Mouse (Mus musculus): ENCODE measurements around the gene Orai1. TPM values are rescaled to one million over a fixed set of nuclear protein-coding genes. Genes with fewer than 3 reads are reported as not detected.

Orai1 gene
- polyA plus RNA-seq, 1 experiment = 0.88 TPM

DNA sequence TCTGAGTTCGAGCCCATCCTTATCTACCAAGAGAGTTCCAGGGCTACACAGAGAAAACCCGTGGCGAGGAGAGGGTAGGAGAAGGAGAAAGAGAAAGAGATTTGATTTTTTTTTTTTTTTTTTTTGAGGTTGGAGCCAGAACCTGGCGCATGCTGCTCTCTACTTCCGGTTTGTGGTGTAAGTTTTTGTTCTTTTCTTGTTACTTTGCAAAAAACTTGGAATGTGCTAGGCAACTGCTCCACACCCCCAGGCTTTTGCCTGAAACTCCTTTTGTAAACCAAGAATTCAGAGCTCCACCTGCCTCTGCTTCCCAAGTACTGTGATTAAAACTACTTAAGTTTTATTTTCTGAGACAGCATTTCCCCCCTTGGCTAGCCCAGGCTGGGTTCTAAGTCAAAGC is 23.2 kb downstream of the Orai1 start:
- no peak for TF ChIP-seq GATA1 (IDR thresholded peaks at IDR 0.05; ENCODE audit: low read length)
- TF ChIP-seq TAL1 (IDR thresholded peaks at IDR 0.05; ENCODE audit: low read length) = no peak
- Histone ChIP-seq H3K4me3 (replicated peaks) (no peak overlapping the region), H3K27me3 (ENCODE audit: control insufficient read depth) (no peaks in the 10 kb centered on the region; the same call in 1 of the 2 replicates), H3K36me3 (ENCODE audit: control insufficient read depth) (no peaks in the 10 kb centered on the region), H3K4me1 (ENCODE audit: control insufficient read depth) (peaks cover 66% of the 10 kb centered on the region), H3K9me3 (ENCODE audit: control insufficient read depth, low read length) (no peaks in the 10 kb centered on the region)

DNA sequence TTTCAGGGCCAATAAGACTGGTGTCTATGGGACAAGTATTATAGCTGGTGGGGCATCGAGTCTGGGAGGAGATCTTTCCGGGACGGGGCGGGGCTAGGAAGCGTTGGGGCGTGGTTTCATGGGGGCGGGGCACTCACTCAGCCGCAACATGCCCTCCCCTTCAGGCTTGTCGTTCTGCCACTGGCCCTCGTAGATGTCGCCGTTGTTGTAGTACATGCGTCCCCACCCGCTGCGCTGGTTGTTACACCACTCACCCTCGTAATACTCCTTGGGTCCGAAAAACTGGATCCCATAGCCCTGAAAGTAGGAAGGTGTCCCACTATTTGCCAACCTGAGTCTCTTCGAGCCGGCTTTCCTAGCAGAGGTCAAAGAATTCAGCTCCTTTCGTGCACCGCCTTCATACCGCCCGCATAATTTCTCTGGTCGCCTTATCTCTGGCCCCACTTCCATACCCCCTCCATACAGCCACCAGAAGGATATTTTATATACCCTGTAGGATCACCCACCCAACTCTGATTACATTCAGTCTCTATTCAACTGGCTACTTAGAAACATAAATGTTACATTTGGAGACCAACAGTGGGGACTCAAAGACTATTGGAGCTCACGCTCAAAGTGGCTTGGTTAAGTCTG is 24.4 kb downstream of the Orai1 start:
- Histone ChIP-seq H3K27me3 (ENCODE audit: control insufficient read depth) (no peaks in the 10 kb centered on the region; the same call in 1 of the 2 replicates), H3K36me3 (ENCODE audit: control insufficient read depth) (no peaks in the 10 kb centered on the region), H3K4me1 (ENCODE audit: control insufficient read depth) (peaks cover 63% of the 10 kb centered on the region), H3K4me3 (replicated peaks) (peak overlapping the region; percentile 64), H3K9me3 (ENCODE audit: control insufficient read depth, low read length) (no peaks in the 10 kb centered on the region)
- no peak for TF ChIP-seq TAL1 (IDR thresholded peaks at IDR 0.05; ENCODE audit: low read length)
- no peak for TF ChIP-seq GATA1 (IDR thresholded peaks at IDR 0.05; ENCODE audit: low read length)

DNA sequence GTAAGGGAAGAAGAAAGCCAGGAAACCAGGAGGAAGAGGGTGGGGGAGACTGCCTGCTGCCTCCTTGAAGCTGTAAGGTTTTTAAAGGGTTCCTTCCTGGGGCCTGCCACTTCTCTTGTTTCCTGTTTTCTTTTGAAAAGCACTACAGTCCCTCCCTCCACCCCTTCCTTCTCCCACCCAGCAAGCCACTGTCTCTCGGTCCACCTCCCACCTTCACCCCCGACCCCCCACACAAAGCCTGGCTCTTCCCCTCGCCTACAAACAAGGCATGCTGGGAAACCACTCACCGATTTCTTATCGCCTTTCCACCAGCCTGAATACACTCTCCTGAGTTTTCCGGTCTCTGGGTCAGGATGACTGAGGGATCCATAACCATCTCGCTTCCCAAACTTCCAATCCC is 25.9 kb downstream of the Orai1 start:
- TF ChIP-seq TAL1 (IDR thresholded peaks at IDR 0.05; ENCODE audit: low read length) (no peak), GATA1 (IDR thresholded peaks at IDR 0.05; ENCODE audit: low read length) (no peak)
- Histone ChIP-seq H3K9me3 (ENCODE audit: control insufficient read depth, low read length) (no peaks in the 10 kb centered on the region), H3K4me1 (ENCODE audit: control insufficient read depth) (peaks cover 48% of the 10 kb centered on the region), H3K36me3 (ENCODE audit: control insufficient read depth) (no peaks in the 10 kb centered on the region), H3K4me3 (replicated peaks) (no peak overlapping the region), H3K27me3 (ENCODE audit: control insufficient read depth) (no peaks in the 10 kb centered on the region; the same call in 1 of the 2 replicates)

DNA sequence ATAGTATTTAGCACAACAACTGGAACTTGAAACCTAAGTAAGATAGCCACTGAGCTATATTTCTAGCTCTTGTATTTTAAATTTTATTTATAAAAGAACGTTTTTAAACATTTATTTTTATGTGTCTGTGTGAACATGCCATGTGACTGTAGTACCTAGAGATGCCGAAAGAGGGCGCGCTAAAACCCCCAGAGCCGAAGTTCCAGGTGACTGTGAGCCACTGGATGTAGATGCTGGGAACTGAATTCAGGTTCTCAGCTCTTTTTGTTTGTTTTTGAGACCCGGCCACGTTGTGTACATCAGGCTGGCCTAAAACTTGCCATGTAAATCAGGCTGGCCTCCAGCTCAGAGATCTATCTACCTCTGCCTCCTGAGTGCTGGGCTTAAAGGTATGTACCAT is 29.0 kb downstream of the Orai1 start:
- Histone ChIP-seq H3K9me3 (ENCODE audit: control insufficient read depth, low read length) (no peaks in the 10 kb centered on the region), H3K27me3 (ENCODE audit: control insufficient read depth) (0 out of 2 replicates have a peak, but pooled peaks cover 4% of the 10 kb centered on the region), H3K4me3 (replicated peaks) (no peak overlapping the region), H3K4me1 (ENCODE audit: control insufficient read depth) (peaks cover 25% of the 10 kb centered on the region), H3K36me3 (ENCODE audit: control insufficient read depth) (no peaks in the 10 kb centered on the region)
- TF ChIP-seq GATA1 (IDR thresholded peaks at IDR 0.05; ENCODE audit: low read length) (no peak), TAL1 (IDR thresholded peaks at IDR 0.05; ENCODE audit: low read length) (no peak)

DNA sequence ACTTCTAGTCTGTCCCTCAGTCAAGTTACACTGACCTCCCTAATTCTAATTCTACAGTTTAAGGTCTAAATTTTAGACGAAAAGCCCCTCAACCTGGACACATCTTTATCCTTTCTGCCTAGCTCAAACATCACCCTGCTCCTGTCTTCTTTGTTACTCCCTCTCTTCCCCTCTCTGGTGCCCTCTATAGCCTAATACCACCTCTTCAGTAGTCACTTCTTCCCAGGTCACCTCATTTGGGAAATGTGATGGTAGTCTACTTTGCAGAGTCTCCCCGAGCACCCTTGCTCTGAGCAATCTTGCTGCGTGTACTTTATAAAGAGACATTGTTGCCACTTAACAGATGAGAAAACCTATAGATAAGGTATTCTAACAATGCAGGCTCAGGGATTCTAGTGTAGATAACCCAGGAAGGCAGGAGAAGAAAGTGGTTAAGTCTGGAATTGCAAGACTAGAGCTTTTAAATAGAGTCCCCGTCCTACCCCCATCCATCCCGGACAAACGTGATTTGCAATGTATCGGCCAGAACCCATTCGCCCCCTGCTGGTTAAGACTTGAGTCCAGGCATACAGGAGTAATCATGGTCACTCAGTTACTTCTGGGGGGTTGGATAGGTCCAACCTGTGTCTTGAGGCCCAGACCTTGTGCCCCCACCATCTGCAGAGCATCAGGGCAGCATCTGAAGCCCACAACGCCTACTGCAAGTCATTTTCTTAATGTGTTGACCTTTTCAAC is 30.9 kb downstream of the Orai1 start:
- Histone ChIP-seq H3K27me3 (ENCODE audit: control insufficient read depth) (0 out of 2 replicates have a peak, but pooled peaks cover 4% of the 10 kb centered on the region), H3K4me3 (replicated peaks) (no peak overlapping the region), H3K9me3 (ENCODE audit: control insufficient read depth, low read length) (no peaks in the 10 kb centered on the region), H3K36me3 (ENCODE audit: control insufficient read depth) (no peaks in the 10 kb centered on the region), H3K4me1 (ENCODE audit: control insufficient read depth) (peaks cover 18% of the 10 kb centered on the region)
- no peak for TF ChIP-seq GATA1 (IDR thresholded peaks at IDR 0.05; ENCODE audit: low read length)
- TF ChIP-seq TAL1 (IDR thresholded peaks at IDR 0.05; ENCODE audit: low read length) = no peak

DNA sequence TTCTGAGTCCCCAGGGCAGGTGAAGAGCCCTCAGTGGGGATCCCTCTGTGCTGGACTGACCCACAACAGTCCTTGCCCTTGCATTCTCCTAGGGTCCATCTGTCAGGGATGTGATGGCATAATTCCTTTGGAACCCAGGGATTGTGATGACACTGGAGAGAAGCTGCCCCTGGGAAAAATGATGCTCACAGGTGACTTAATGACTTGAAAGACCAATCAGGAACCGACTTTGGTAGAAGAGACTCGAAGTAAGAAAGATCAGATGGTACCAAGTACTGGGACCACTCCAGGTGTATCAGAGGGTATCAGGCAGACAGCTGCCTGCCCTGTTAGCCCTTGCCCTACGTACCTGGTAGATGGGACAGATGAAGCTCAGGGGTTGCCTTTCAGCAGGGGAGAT is 32.0 kb downstream of the Orai1 start, which contains the start of gene Morn3:
Morn3 (minus strand) TSS at position 101 of the 400 bp plus-strand sequence.
- Histone ChIP-seq H3K27me3 (ENCODE audit: control insufficient read depth) (0 out of 2 replicates have a peak, but pooled peaks cover 4% of the 10 kb centered on the region), H3K36me3 (ENCODE audit: control insufficient read depth) (no peaks in the 10 kb centered on the region), H3K4me1 (ENCODE audit: control insufficient read depth) (peaks cover 12% of the 10 kb centered on the region), H3K4me3 (replicated peaks) (no peak within 1 kb of the TSS), H3K9me3 (ENCODE audit: control insufficient read depth, low read length) (peaks cover 4% of the 10 kb centered on the region)
- TF ChIP-seq TAL1 (IDR thresholded peaks at IDR 0.05; ENCODE audit: low read length) (no peak), GATA1 (IDR thresholded peaks at IDR 0.05; ENCODE audit: low read length) (no peak)

DNA sequence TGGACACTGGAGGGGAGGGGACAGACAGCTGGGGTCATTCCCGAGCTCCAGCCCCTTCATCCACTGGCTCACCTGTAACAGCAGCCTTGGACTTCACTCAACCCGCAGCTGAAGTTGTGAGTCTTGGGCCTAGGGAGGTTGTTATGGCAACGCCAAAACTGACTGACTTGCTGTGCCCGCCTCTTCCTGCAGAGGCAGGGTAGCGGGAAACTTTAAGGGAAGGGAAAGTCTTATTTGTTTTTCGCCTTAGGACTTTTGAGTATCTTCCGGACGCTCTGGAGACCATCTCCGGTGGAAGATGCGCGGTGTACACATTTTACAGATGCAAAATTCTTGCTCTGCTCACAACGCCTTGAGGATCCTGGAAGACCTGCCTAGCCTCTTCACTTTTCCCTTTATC is 34.4 kb downstream of the Orai1 start:
- Histone ChIP-seq H3K36me3 (ENCODE audit: control insufficient read depth) (no peaks in the 10 kb centered on the region), H3K9me3 (ENCODE audit: control insufficient read depth, low read length) (peaks cover 6% of the 10 kb centered on the region), H3K27me3 (ENCODE audit: control insufficient read depth) (0 out of 2 replicates have a peak, but pooled peaks cover 4% of the 10 kb centered on the region), H3K4me1 (ENCODE audit: control insufficient read depth) (peaks cover 8% of the 10 kb centered on the region), H3K4me3 (replicated peaks) (peak overlapping the region; percentile 42)
- no peak for TF ChIP-seq GATA1 (IDR thresholded peaks at IDR 0.05; ENCODE audit: low read length)

DNA sequence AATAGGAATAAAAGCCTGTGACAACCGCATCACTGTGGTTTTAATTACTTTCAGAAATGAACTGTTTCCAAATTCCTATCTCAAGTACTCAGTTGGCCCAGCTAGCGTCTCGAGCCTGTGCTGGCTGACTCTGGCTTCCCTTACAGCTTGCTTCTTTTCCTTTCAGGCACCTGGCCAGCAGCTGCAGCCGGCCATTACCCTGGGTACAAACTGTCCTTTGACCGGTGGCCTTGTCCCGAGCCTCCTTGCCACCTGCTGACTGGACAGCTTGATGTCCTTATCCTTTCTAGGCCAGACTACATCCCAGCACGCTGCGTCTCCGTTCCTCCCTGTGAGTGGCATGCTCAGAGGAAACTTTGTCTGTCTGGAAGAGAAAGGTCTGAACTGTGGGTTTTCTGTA is 36.0 kb downstream of the Orai1 start:
- TF ChIP-seq TAL1 (IDR thresholded peaks at IDR 0.05; ENCODE audit: low read length) (no peak), GATA1 (IDR thresholded peaks at IDR 0.05; ENCODE audit: low read length) (no peak)
- Histone ChIP-seq H3K9me3 (ENCODE audit: control insufficient read depth, low read length) (peaks cover 6% of the 10 kb centered on the region), H3K27me3 (ENCODE audit: control insufficient read depth) (0 out of 2 replicates have a peak, but pooled peaks cover 4% of the 10 kb centered on the region), H3K4me3 (replicated peaks) (no peak overlapping the region), H3K36me3 (ENCODE audit: control insufficient read depth) (no peaks in the 10 kb centered on the region), H3K4me1 (ENCODE audit: control insufficient read depth) (peaks cover 8% of the 10 kb centered on the region)

DNA sequence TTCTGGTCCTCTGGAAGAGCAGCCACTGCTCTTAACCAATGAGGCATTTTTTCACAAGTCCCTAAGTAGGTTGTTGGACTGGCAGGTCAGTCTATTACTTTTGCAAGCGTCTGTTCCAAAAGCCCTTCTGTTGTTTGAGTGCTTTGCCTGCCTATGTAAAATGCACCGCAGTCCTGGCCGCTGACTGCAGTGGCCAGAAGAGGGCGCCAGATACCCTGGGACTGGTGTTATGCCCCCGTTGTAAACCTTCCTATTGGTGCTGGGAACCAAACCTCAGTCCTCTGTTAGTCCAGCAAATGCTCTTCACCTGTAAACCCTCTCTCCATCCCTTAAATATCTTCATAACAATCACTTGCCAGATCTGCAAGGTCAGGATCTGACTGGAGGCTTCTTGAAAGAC is 36.9 kb downstream of the Orai1 start:
- Histone ChIP-seq H3K27me3 (ENCODE audit: control insufficient read depth) (no peaks in the 10 kb centered on the region), H3K4me3 (replicated peaks) (no peak overlapping the region), H3K4me1 (ENCODE audit: control insufficient read depth) (peaks cover 8% of the 10 kb centered on the region), H3K9me3 (ENCODE audit: control insufficient read depth, low read length) (peaks cover 6% of the 10 kb centered on the region), H3K36me3 (ENCODE audit: control insufficient read depth) (no peaks in the 10 kb centered on the region)
- TF ChIP-seq GATA1 (IDR thresholded peaks at IDR 0.05; ENCODE audit: low read length) (no peak), TAL1 (IDR thresholded peaks at IDR 0.05; ENCODE audit: low read length) (no peak)

Measured in erythroblast, embryonic 14.5 days (primary cell).